Mouse (Mus musculus) urinary bladder, adult 18-20 months (tissue): ENCODE results near the gene Pdzd7.

Source experiments
- DNase-seq, 2 experiments: peaks; one replicate each; pipeline ENCODE4 v3.0.0; 2022; ENCODE audit warnings: low spot score in 2 of 2, mixed read lengths in 2 of 2

Pdzd7 gene

GRCm38 (mm10) chr19:44985159-44985988 is 60.1 kb downstream of the Pdzd7 start:
- no peak for DNase-seq

DNA sequence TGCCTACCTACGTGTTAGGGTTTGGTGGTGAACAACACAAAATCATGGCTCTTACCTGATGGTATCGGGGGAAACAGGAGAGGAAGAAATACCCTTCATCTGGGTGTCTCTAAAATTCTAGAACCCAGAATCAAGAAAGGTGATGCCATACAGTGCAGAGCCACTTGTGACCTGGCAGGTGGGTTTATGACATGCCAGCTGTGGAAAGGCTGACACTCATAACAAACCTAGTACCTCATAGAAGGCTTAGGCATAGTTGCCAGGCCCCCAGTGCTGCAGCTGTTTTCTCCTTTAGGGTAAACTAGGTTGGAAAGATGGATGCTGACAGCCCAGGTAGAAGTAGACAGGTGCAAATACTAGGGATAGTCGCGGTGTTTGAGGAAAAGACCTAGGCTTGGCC is 61.1 kb downstream of the Pdzd7 start:
- DNase-seq = no peak

DNA sequence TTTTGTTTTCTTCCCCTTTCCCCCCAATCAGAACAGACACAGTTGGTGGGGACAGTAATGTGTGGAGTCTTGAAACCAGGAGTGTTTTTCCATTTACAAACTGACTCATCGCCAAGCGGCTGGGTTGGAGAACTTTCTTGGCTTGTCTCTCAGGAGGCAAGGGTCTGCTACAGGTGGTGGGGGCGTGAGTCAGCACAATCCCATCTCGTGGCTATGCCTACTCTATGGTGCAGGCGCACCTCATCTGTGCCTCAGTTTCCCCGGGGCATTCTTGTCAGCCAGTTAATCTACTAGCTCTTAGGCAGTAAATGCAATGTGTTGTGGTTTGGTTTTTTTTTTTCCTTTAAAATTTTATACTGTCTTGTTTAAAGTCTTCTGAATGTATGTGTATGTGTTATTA is 62.2 kb downstream of the Pdzd7 start:
- DNase-seq = no peak

DNA sequence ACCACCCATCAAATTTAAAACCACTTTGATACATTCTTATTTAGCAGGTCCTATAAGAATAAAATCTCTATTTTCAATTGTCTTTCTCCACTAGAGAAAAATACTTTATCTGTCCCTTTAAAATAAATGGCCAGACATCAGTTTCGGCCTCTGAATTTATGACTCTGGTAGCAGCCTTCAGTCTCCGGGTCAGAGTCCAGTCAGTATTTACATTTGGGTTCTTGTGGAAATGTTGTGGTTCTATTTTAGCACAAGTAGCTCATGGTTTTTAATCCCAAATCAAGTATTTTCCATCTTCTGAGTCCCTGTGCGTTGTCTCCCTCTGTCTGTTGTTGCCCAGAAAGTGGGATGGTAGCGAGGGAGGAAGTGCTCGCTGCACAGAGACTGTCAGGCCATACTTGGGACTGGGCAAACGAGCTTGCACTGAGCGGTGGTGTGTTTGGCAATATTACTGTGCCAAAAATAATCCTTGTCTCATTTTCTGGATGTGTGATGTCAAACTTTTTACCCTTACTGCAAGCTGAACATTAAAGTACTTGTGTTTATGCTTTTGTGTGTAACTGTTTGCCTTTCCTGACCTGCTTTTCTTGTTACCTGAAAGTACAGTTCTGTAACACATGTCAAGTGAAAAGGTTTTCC is 62.9 kb downstream of the Pdzd7 start:
- no peak for DNase-seq

- no peak for DNase-seq
Observed at GRCm38 (mm10) chr19:44980787-44981186, 64.7 kb downstream of the Pdzd7 start.

DNA sequence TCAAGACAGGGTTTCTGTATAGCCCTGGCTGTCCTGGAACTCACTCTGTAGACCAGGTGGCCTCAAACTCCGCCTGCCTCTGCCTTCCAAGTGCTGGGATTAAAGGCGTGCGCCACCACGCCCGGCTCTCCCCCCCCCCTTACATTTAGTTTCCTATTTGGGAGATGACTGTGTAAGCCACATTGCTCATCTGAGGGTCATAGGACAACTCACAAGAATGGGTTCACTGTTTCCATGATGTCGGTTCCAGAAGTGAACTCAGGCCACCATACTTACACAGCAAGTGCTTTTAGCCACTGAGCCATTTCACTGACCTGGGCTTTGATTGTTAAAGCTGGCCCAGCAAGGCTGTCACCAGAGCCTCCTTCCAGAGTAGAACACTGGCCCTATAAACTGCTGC is 68.4 kb downstream of the Pdzd7 start:
- no peak for DNase-seq
